Mouse (Mus musculus): ENCODE measurements around the gene Pm20d1. TPM values are rescaled to one million over a fixed set of nuclear protein-coding genes. Genes with fewer than 3 reads are reported as not detected.

Pm20d1 gene
- polyA plus RNA-seq, 1 experiment from 2014 or later, result 8.0 TPM

- ATAC-seq, result no peak
- no peak overlapping the region for H3K9ac ChIP-seq (ENCODE audit: low read depth, low read length)
- H3K9me3 ChIP-seq (ENCODE audit: control insufficient read depth, low read length), result no peaks in the 10 kb centered on the region
- H3K36me3 ChIP-seq (ENCODE audit: control insufficient read depth, insufficient read depth, low read length), result no peaks in the 10 kb centered on the region
- no peaks in the 10 kb centered on the region; the same call in 1 of the 2 replicates for H3K4me1 ChIP-seq (ENCODE audit: control insufficient read depth, insufficient read depth, low read length)
- 90% methylated on average over 6 of the region's 6 CpGs for WGBS
- no peaks in the 10 kb centered on the region for H3K27me3 ChIP-seq (replicated peaks; ENCODE audit: control insufficient read depth, insufficient read depth, low read length)
- H3K4me2 ChIP-seq (ENCODE audit: low read depth, low read length), result no peak overlapping the region
- H3K4me3 ChIP-seq (ENCODE audit: low read length), result no peak overlapping the region
- H3K27ac ChIP-seq (ENCODE audit: low read length), result no peak overlapping the region
Measured at GRCm38 (mm10) chr1:131757211-131757610, 40.0 kb upstream of the Pm20d1 start.

- no peak overlapping the region for H3K27ac ChIP-seq (ENCODE audit: low read length)
- no peak overlapping the region for H3K9ac ChIP-seq (ENCODE audit: low read depth, low read length)
- 80% methylated on average over 7 of the region's 7 CpGs for WGBS
- H3K36me3 ChIP-seq (ENCODE audit: control insufficient read depth, insufficient read depth, low read length), result no peaks in the 10 kb centered on the region
- H3K4me1 ChIP-seq (ENCODE audit: control insufficient read depth, insufficient read depth, low read length), result no peaks in the 10 kb centered on the region; the same call in 1 of the 2 replicates
- no peak for ATAC-seq
- no peaks in the 10 kb centered on the region for H3K9me3 ChIP-seq (ENCODE audit: control insufficient read depth, low read length)
- no peak overlapping the region for H3K4me3 ChIP-seq (ENCODE audit: low read length)
- H3K4me2 ChIP-seq (ENCODE audit: low read depth, low read length), result no peak overlapping the region
- no peaks in the 10 kb centered on the region for H3K27me3 ChIP-seq (replicated peaks; ENCODE audit: control insufficient read depth, insufficient read depth, low read length)
Measured at GRCm38 (mm10) chr1:131758796-131759195, 38.4 kb upstream of the Pm20d1 start.

GRCm38 (mm10) chr1:131759667-131760427 lies 37.3 kb upstream of the Pm20d1 start:
- H3K4me3 ChIP-seq (ENCODE audit: low read length), result no peak overlapping the region
- no peaks in the 10 kb centered on the region for H3K4me1 ChIP-seq (ENCODE audit: control insufficient read depth, insufficient read depth, low read length)
- H3K27ac ChIP-seq (ENCODE audit: low read length), result no peak overlapping the region
- H3K36me3 ChIP-seq (ENCODE audit: control insufficient read depth, insufficient read depth, low read length), result no peaks in the 10 kb centered on the region
- no peaks in the 10 kb centered on the region for H3K9me3 ChIP-seq (ENCODE audit: control insufficient read depth, low read length)
- 0 out of 2 replicates have a peak overlapping the region, but pooled peaks have one; percentile 5 for H3K9ac ChIP-seq (ENCODE audit: low read depth, low read length)
- H3K27me3 ChIP-seq (replicated peaks; ENCODE audit: control insufficient read depth, insufficient read depth, low read length), result no peaks in the 10 kb centered on the region
- no peak overlapping the region for H3K4me2 ChIP-seq (ENCODE audit: low read depth, low read length)
- ATAC-seq, result no peak
- 63% methylated on average over 9 of the region's 9 CpGs for WGBS

- H3K4me3 ChIP-seq (ENCODE audit: low read length), result no peak overlapping the region
- WGBS, result 69% methylated on average over 3 of the region's 3 CpGs
- H3K27me3 ChIP-seq (replicated peaks; ENCODE audit: control insufficient read depth, insufficient read depth, low read length), result no peaks in the 10 kb centered on the region
- 0 out of 2 replicates have a peak overlapping the region, but pooled peaks have one; percentile 5 for H3K9ac ChIP-seq (ENCODE audit: low read depth, low read length)
- H3K4me1 ChIP-seq (ENCODE audit: control insufficient read depth, insufficient read depth, low read length), result no peaks in the 10 kb centered on the region
- ATAC-seq, result no peak
- H3K27ac ChIP-seq (ENCODE audit: low read length), result no peak overlapping the region
- H3K9me3 ChIP-seq (ENCODE audit: control insufficient read depth, low read length), result no peaks in the 10 kb centered on the region
- H3K36me3 ChIP-seq (ENCODE audit: control insufficient read depth, insufficient read depth, low read length), result no peaks in the 10 kb centered on the region
- H3K4me2 ChIP-seq (ENCODE audit: low read depth, low read length), result no peak overlapping the region
Measured at GRCm38 (mm10) chr1:131760428-131760820, 36.8 kb upstream of the Pm20d1 start.

GRCm38 (mm10) chr1:131761079-131761831 lies 35.9 kb upstream of the Pm20d1 start:
- H3K27me3 ChIP-seq (replicated peaks; ENCODE audit: control insufficient read depth, insufficient read depth, low read length), result no peaks in the 10 kb centered on the region
- 83% methylated on average over 13 of the region's 13 CpGs for WGBS
- H3K36me3 ChIP-seq (ENCODE audit: control insufficient read depth, insufficient read depth, low read length), result no peaks in the 10 kb centered on the region
- no peaks in the 10 kb centered on the region for H3K4me1 ChIP-seq (ENCODE audit: control insufficient read depth, insufficient read depth, low read length)
- H3K9me3 ChIP-seq (ENCODE audit: control insufficient read depth, low read length), result no peaks in the 10 kb centered on the region
- ATAC-seq, result no peak
- no peak overlapping the region for H3K9ac ChIP-seq (ENCODE audit: low read depth, low read length)
- H3K27ac ChIP-seq (ENCODE audit: low read length), result no peak overlapping the region
- H3K4me2 ChIP-seq (ENCODE audit: low read depth, low read length), result no peak overlapping the region
- no peak overlapping the region for H3K4me3 ChIP-seq (ENCODE audit: low read length)

GRCm38 (mm10) chr1:131763683-131764082 lies 33.5 kb upstream of the Pm20d1 start:
- no peaks in the 10 kb centered on the region for H3K9me3 ChIP-seq (ENCODE audit: control insufficient read depth, low read length)
- WGBS, result 54% methylated on average over 9 of the region's 9 CpGs
- no peak overlapping the region for H3K27ac ChIP-seq (ENCODE audit: low read length)
- no peak overlapping the region for H3K4me2 ChIP-seq (ENCODE audit: low read depth, low read length)
- no peaks in the 10 kb centered on the region for H3K36me3 ChIP-seq (ENCODE audit: control insufficient read depth, insufficient read depth, low read length)
- no peak overlapping the region for H3K4me3 ChIP-seq (ENCODE audit: low read length)
- 0 out of 2 replicates have a peak, but pooled peaks cover 3% of the 10 kb centered on the region for H3K27me3 ChIP-seq (replicated peaks; ENCODE audit: control insufficient read depth, insufficient read depth, low read length)
- H3K4me1 ChIP-seq (ENCODE audit: control insufficient read depth, insufficient read depth, low read length), result no peaks in the 10 kb centered on the region
- no peak for ATAC-seq
- no peak overlapping the region for H3K9ac ChIP-seq (ENCODE audit: low read depth, low read length)

GRCm38 (mm10) chr1:131764581-131765338 lies 32.4 kb upstream of the Pm20d1 start:
- Histone ChIP-seq H3K9ac (ENCODE audit: low read depth, low read length) (no peak overlapping the region), H3K4me3 (ENCODE audit: low read length) (no peak overlapping the region), H3K4me2 (ENCODE audit: low read depth, low read length) (no peak overlapping the region), H3K9me3 (ENCODE audit: control insufficient read depth, low read length) (no peaks in the 10 kb centered on the region), H3K27me3 (replicated peaks; ENCODE audit: control insufficient read depth, insufficient read depth, low read length) (0 out of 2 replicates have a peak, but pooled peaks cover 3% of the 10 kb centered on the region), H3K27ac (ENCODE audit: low read length) (no peak overlapping the region), H3K4me1 (ENCODE audit: control insufficient read depth, insufficient read depth, low read length) (no peaks in the 10 kb centered on the region), H3K36me3 (ENCODE audit: control insufficient read depth, insufficient read depth, low read length) (no peaks in the 10 kb centered on the region)
- ATAC-seq, result no peak
- 60% methylated on average over 8 of the region's 8 CpGs for WGBS

GRCm38 (mm10) chr1:131765357-131766001 lies 31.7 kb upstream of the Pm20d1 start:
- peak; percentile 67 for ATAC-seq
- H3K36me3 ChIP-seq (ENCODE audit: control insufficient read depth, insufficient read depth, low read length), result no peaks in the 10 kb centered on the region
- 12% methylated on average over 11 of the region's 11 CpGs for WGBS

More at GRCm38 (mm10) chr1:131765357-131766001, 31.7 kb upstream of the Pm20d1 start:
- 0 out of 2 replicates have a peak, but pooled peaks cover 3% of the 10 kb centered on the region for H3K27me3 ChIP-seq (replicated peaks; ENCODE audit: control insufficient read depth, insufficient read depth, low read length)
- no peak overlapping the region for H3K4me2 ChIP-seq (ENCODE audit: low read depth, low read length)
- H3K9me3 ChIP-seq (ENCODE audit: control insufficient read depth, low read length), result no peaks in the 10 kb centered on the region
- no peak overlapping the region for H3K27ac ChIP-seq (ENCODE audit: low read length)
- H3K4me3 ChIP-seq (ENCODE audit: low read length), result no peak overlapping the region
- no peaks in the 10 kb centered on the region for H3K4me1 ChIP-seq (ENCODE audit: control insufficient read depth, insufficient read depth, low read length)
- no peak overlapping the region for H3K9ac ChIP-seq (ENCODE audit: low read depth, low read length)
